Mouse (Mus musculus): ENCODE data around the gene Gdpd1. TPM values are rescaled to one million over a fixed set of nuclear protein-coding genes. Genes with fewer than 3 reads are reported as not detected.
A peak's percentile ranks its signal among the peaks of the same experiment; 100 is the strongest.

Gdpd1 gene
- total and polyA plus RNA-seq, 3 experiments: 7.9 to 11.2 TPM; not detected in 1

DNA sequence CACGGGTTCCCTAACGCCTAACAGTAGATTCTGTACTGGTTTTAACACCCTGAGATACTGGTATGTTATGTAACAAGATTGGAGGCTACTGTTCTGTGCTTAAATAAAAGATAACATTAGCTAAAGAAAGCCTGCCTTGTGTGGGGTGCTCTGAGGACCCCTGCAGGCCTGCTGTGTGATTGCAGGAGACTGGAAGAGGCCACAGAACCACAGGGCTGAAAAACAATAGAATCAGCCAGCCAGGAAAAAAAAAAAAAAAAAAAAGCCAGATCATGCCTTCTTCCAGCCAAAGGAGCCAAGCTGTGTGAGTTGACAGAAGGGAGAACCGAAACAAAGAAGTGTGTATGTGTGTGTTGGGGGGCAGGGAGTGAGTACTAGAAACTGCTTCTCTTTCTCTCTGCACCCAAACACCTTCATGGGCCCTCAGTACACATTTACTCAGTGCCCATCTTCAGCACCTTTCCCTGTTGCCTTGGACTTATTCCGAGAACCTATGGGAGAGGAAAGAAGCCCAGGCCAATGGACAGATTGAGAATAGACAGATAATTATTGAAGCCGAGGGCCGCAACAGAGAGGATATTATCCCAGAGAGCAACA, 78.1 kb downstream of the Gdpd1 start:
- Histone ChIP-seq H3K27me3 (ENCODE audit: control insufficient read depth in 1 of 2, insufficient read depth in 2 of 2, low read length in 2 of 2) (no peaks in the 10 kb centered on the region), H3K36me3 (ENCODE audit: control insufficient read depth in 1 of 2, insufficient read depth in 2 of 2, low read length in 2 of 2) (peaks cover 0 to 23% of the 10 kb centered on the region in 2 experiments; a peak in 2 of 4 replicates), H3K9me3 (replicated peaks; ENCODE audit: insufficient read depth, low read length) (no peaks in the 10 kb centered on the region), H3K9ac (ENCODE audit: control insufficient read depth, low read depth, low read length, poor library complexity, severe bottlenecking) (peak overlapping the region; percentile 54), H3K27ac (ENCODE audit: control insufficient read depth, low read depth, low read length) (peak overlapping the region; percentile 17; the same call in 1 of the 2 replicates), H3K4me3 (ENCODE audit: control insufficient read depth in 1 of 2, insufficient read depth in 1 of 2, low read depth in 2 of 2, low read length in 2 of 2) (peak overlapping the region; percentile 37 to 72), H3K79me2 (ENCODE audit: control insufficient read depth, insufficient read depth, low read length, poor library complexity) (no peaks in the 10 kb centered on the region; the same call in 1 of the 2 replicates), H3K4me1 (ENCODE audit: control insufficient read depth in 1 of 2, insufficient read depth in 2 of 2, low read length in 2 of 2) (peaks cover 13 to 23% of the 10 kb centered on the region in 2 experiments)
- DNase-seq (ENCODE audit: low read depth, low spot score): peak; percentile 93
- TF ChIP-seq ELF1 (IDR thresholded peaks at IDR 0.05; ENCODE audit: low read depth, low read length) (peak; percentile 50; the same call in 1 of the 2 replicates), BHLHE40 (IDR thresholded peaks at IDR 0.05; ENCODE audit: borderline replicate concordance, low read depth, low read length) (peak; percentile 74), NRF1 (IDR thresholded peaks at IDR 0.05; ENCODE audit: insufficient read depth, low read depth, low read length, poor library complexity, severe bottlenecking) (no peak), CTCF (IDR thresholded peaks at IDR 0.05 in 2 of 3, conservative IDR thresholded peaks at IDR 0.05 in 1 of 3; ENCODE audit: control insufficient read depth in 1 of 3, insufficient read depth in 1 of 3, low read depth in 2 of 3, low read length in 3 of 3, poor library complexity in 1 of 3, severe bottlenecking in 1 of 3) (peak; percentile 78 to 94 (median 89)), NELFE (IDR thresholded peaks at IDR 0.05; ENCODE audit: low read depth, low read length) (peak; percentile 46; the same call in 1 of the 2 replicates), MYB (IDR thresholded peaks at IDR 0.05; ENCODE audit: low read depth, low read length) (peak; percentile 83), TCF12 (IDR thresholded peaks at IDR 0.05; ENCODE audit: low read depth, low read length) (peak; percentile 53; the same call in 1 of the 2 replicates), POLR2A (IDR thresholded peaks at IDR 0.05; ENCODE audit: control insufficient read depth in 1 of 2, insufficient read depth in 1 of 2, low read depth in 1 of 2, low read length in 2 of 2, poor library complexity in 1 of 2) (no peak), ZNF384 (IDR thresholded peaks at IDR 0.05; ENCODE audit: low read depth, low read length) (peak; percentile 99), MAX (IDR thresholded peaks at IDR 0.05; ENCODE audit: low read length) (peak; percentile 57; the same call in 1 of the 2 replicates), POLR2AphosphoS5 (IDR thresholded peaks at IDR 0.05; ENCODE audit: borderline replicate concordance, low read depth, low read length) (no peak), ZKSCAN1 (IDR thresholded peaks at IDR 0.05; ENCODE audit: low read depth, low read length) (peak; percentile 71; the same call in 1 of the 2 replicates), USF1 (IDR thresholded peaks at IDR 0.05; ENCODE audit: low read depth, low read length) (0 out of 2 replicates have a peak, but pooled peaks have one; percentile 26), POLR2AphosphoS2 (IDR thresholded peaks at IDR 0.05; ENCODE audit: low read length) (no peak), EP300 (IDR thresholded peaks at IDR 0.05; ENCODE audit: low read depth in 1 of 2, low read length in 2 of 2) (peak; percentile 70 to 71), GABPA (IDR thresholded peaks at IDR 0.05; ENCODE audit: low read depth, low read length) (no peak), CHD1 (IDR thresholded peaks at IDR 0.05; ENCODE audit: low read depth, low read length) (no peak), SIN3A (IDR thresholded peaks at IDR 0.05; ENCODE audit: low read length) (peak; percentile 93), MAZ (IDR thresholded peaks at IDR 0.05; ENCODE audit: low read depth, low read length) (peak; percentile 76; the same call in 1 of the 2 replicates), RCOR1 (IDR thresholded peaks at IDR 0.05; ENCODE audit: low read depth, low read length) (peak; percentile 78), TAL1 (IDR thresholded peaks at IDR 0.05; ENCODE audit: low read length) (no peak), MYC (IDR thresholded peaks at IDR 0.05; ENCODE audit: low read depth, low read length) (peak; percentile 64; the same call in 1 of the 2 replicates), MEF2A (IDR thresholded peaks at IDR 0.05; ENCODE audit: extremely low read depth, insufficient replicate concordance, low read depth, low read length, poor library complexity, severe bottlenecking) (no peak; the same call in 1 of the 2 replicates), USF2 (IDR thresholded peaks at IDR 0.05; ENCODE audit: borderline replicate concordance in 1 of 2, insufficient read depth in 1 of 2, low read depth in 1 of 2, low read length in 2 of 2) (no peak), HCFC1 (IDR thresholded peaks at IDR 0.05; ENCODE audit: low read depth, low read length) (peak; percentile 63; the same call in 1 of the 2 replicates), ZC3H11A (IDR thresholded peaks at IDR 0.05; ENCODE audit: low read depth, low read length) (peak; percentile 90), CHD2 (IDR thresholded peaks at IDR 0.05; ENCODE audit: low read length) (no peak), UBTF (IDR thresholded peaks at IDR 0.05; ENCODE audit: borderline replicate concordance, insufficient read depth, low read depth, low read length) (no peak), ETS1 (IDR thresholded peaks at IDR 0.05; ENCODE audit: low read depth, low read length) (peak; percentile 52; the same call in 1 of the 2 replicates), MXI1 (IDR thresholded peaks at IDR 0.05; ENCODE audit: low read depth, low read length) (peak; percentile 71; the same call in 1 of the 2 replicates), KAT2A (conservative IDR thresholded peaks at IDR 0.05; ENCODE audit: low read depth, low read length) (0 out of 2 replicates have a peak, but pooled peaks have one; percentile 38), GATA1 (IDR thresholded peaks at IDR 0.05; ENCODE audit: low read depth, low read length) (peak; percentile 68), RAD21 (IDR thresholded peaks at IDR 0.05; ENCODE audit: low read depth, low read length) (peak; percentile 90), MAFK (IDR thresholded peaks at IDR 0.05; ENCODE audit: borderline replicate concordance, low read depth, low read length) (peak; percentile 46; the same call in 1 of the 2 replicates), JUND (IDR thresholded peaks at IDR 0.05; ENCODE audit: low read depth, low read length) (peak; percentile 70; the same call in 1 of the 2 replicates)

Measured in MEL (cell line).